Mouse (Mus musculus): Measurements from ENCODE around the gene Thrsp.

Thrsp gene

DNA sequence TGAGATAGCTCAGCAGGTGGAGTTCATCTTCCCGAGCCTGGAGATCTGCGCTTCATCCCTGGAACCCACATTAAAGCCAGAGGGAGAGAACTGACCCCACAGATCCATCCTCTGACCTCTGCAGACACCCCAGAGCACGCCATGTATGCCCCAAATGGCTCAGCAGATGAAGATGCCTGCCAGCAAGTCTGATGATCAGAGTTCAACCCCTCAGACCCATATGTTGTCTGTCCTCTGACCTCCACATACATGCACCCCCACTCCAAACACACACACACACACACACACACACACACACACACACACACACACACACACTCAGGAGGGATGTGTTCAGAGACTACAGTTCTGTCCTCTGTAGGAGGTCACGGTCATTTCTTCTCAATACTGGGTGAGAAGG, 1.1 kb downstream of the Thrsp start:
- DNase-seq (ENCODE audit: low spot score in 2 of 2): no peak

DNA sequence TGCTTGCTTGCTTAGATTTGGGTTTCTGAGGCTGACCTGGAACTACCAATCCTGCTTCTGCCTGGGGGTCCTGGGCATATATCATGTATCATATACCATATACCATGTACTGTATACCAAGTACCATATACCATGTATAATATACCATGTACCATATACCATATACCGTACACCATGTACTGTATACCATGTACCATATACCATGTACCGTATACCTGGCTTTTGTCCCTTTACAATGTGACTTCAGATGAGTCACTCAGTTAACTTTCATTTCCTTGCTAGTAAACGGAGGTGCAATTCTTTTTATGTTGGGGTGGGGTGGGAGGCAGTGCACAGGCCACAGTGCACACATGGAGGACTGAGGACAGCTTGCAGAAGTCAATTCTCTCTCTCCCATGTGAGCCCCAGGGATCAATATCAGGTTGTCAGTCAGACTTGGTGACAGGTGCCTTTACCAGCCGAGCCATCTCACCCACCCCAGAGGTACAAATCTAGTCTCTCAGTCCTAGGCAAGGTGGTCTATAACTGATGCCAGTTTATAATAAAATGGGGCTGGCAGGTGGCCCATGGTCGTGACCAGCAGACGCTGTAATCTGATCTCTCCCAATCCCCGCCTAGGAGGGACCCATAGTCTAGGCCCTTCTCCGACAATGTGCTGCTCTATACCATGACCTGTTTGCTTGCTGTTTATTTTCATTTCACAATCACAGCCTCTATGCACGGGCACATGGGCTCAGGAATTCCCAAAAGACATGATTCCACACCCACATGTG, 2.4 kb downstream of the Thrsp start:
- no peak for DNase-seq (ENCODE audit: low spot score in 2 of 2)

DNA sequence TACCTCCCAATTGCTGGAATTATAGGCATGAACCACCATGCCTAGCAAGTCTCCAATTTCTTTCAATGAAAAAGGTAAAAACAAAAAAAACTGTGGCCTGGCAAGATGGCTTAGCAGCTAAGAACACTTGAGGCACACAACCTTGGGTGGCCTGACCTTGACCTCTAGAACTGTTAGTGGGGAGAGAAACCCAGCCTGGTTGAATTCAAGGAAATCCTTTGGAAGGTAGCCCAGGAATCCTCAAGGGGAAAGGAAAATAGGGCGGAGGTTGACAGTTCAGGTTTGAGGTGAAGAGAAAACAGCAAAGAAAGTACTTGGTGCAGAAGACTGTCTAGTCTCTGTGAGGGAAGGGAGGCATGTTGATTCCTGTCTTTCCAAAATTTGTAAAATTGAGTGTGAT, 3.1 kb downstream of the Thrsp start:
- no peak for DNase-seq (ENCODE audit: low spot score in 2 of 2)

DNA sequence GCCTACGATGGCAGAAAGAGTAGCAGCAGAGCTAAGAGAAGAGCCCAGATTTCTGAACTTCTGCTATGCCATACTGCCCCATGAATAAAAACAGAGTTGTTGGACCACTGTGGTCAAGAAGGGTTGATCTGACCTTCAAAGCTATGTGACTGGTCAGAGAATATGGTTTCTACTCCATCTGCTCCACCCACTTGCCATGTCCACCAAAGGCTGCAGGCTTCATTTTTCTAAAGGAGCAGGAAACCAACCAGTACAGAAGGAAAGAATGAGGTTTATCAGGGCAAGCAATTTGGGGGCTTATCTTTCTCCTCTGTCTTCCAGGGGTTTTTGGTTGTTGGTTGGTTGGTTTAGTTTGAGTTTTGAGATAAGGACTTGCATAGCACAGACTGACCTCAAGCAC, 3.5 kb downstream of the Thrsp start:
- DNase-seq (ENCODE audit: low spot score in 2 of 2): no peak

DNA sequence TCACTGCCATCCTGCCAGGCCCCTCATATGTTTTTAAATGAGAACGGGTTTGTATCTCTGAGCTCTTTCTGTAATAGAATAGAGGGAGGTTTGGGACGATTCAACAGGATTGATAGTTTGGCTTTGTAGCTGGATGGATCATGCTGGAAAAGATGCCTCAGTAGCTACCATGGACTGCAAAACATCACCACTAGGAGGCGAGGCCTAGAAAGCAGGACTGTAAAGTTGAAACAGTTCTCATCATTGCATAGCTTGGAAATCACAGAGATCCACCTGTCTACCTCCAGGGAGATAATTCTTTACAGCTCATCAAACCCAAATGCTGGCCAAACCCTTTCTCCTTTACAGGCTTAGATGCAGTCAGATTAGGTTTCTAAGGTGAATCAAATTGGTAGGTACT, 6.0 kb downstream of the Thrsp start:
- no peak for DNase-seq (ENCODE audit: low spot score in 2 of 2)

DNA sequence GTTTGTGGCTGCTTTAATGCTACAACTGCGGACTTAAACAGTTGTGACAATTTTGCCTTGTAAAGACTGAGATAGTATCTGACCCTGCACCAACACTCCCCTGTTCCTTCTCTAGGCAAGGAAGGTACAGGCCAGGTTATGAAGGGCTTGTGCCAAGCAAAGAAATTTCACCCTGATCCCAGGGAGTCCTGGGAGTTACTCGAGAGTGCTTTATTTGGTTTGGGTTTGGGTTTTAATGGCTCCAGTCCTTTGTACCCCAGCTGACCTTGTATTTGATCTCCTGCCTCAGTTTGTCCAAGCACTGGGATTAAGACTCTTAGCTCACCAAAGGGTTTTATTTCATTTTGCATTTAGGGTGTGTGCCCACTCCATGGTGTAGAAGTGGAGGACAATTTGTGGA, 6.4 kb downstream of the Thrsp start:
- no peak for DNase-seq (ENCODE audit: low spot score in 2 of 2)

- no peak for DNase-seq (ENCODE audit: low spot score in 2 of 2)
Measured at GRCm38 (mm10) chr7:97407145-97407544, 10.4 kb downstream of the Thrsp start.

DNA sequence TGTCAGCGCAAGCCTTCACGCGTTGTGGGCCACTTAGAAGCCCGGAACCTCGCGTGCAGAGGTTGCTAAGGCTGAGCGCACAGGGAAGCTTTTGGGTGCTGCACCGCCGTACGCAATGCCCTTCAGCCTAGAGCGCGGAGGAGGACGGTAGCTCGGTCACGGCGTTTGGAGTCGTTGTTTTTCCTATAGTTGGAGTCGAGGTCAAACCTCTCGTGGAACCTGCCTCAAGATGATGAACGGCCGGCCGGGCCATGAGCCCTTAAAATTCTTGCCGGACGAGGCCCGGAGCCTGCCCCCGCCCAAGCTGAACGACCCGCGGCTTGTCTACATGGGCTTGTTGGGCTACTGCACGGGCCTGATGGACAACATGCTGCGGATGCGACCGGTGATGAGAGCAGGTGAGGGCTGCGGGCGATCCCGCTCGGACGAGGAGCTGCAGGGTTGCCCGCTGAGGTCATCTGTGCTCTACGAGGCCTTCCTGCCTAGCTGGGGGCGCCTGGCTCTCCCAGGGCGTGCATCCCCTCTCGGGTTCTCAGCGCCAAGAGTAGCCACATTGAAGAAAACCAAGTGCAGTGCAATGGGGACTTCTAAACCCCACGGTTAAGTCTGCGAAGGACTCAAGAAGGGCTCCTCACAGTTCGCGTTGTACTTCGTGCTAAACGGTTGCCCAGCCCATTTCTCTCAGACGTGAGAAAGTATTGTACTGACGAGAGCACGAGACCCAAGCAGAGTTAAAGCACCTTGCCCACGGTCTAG, 17.4 kb downstream of the Thrsp start, which contains the start of gene Ndufc2:
Ndufc2 (plus strand) TSS at position 44 of the 756 bp plus-strand sequence.
- peak; percentile 43 to 73 for DNase-seq (ENCODE audit: low spot score in 2 of 2)

DNA sequence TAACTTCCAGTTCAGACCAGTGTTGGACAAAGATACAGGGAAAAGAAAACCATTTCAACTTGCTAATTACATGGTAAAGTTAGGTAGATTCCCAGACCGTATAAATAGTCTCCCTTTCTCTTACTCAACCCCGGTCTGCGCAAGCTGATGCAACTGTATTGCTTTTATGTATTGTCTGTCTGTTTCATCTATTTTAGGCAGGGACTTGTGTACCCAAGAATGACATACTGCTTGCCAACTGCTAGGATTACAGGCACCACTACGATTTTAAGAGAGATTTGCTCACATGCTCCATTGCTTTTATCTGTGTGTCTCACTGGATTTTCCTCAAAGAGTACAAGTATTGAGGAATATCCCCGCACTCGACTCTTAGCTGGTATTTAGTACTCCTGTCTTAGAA, 18.6 kb downstream of the Thrsp start:
- DNase-seq (ENCODE audit: low spot score in 2 of 2): no peak

DNA sequence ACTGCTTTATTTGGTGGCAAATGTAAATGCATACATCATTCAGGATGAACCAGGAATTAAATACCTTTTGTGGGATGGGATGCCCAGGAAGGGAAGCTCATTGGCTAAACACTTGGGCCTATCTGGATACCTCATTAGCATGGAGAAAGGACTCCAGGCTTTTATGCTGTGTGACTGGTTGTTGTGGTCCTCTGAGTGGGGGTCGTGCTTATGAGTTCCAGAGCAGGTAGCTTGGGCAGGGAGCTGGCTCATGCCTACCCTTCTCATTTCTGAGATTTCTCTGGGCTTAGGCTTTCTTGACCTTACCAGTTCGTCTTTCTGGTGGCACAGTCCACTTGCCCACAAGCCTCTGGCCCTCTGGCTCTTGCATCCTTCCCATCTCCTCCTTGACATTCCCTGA, 23.2 kb downstream of the Thrsp start:
- DNase-seq (ENCODE audit: low spot score in 2 of 2): no peak

DNA sequence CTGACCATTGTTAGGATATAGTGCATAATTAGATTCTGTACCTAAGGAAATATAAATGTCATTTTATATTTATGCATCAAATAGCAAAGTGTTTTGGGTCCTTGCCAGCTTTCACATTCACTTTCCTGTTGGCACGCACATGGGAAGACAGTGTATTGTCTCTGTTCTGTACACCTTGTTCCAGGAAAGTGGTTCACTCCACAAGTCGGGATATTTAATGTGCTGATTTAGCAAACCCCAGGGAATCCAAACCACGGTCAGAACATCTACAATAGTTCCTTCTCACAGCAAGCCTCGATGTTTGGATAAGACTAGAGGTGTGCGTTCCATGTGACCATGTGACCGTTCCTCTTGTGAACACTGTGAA, 25.5 kb downstream of the Thrsp start:
- no peak for DNase-seq (ENCODE audit: low spot score in 2 of 2)

- no peak for DNase-seq (ENCODE audit: low spot score in 2 of 2)
Measured at GRCm38 (mm10) chr7:97391293-97392078, 26.0 kb downstream of the Thrsp start.

GRCm38 (mm10) chr7:97388541-97388940, 29.0 kb downstream of the Thrsp start:
- no peak for DNase-seq (ENCODE audit: low spot score in 2 of 2)

- no peak for DNase-seq (ENCODE audit: low spot score in 2 of 2)
Measured at GRCm38 (mm10) chr7:97387561-97388147, 29.9 kb downstream of the Thrsp start.

DNA sequence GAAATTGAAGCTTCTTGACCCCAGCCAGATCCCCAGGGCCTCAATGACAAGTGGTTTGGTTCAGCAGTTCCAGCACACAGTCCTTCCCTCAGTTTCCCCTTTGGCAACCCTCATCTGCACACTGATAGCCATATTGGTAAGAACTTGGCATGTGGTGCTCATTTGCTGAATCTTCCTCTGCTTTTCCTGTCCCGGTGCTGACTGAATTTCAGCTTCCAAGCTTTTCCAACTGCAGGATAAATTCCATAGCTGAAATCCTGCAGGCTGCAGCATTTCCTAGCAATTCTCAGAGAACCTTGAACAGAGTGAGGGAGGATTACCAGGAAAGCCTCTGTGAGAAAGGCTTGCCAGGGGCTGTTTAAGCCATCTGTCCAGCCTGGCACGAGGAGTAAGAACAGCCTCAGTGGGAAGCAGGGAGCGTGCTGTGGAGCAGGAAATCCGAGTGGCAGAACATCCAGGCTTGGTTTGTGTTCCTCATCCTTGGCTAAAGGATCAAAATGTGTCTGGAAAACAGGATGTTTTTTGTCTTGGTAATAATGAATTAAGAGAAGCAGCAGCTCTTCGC, 30.6 kb downstream of the Thrsp start:
- DNase-seq (ENCODE audit: low spot score in 2 of 2): no peak

- DNase-seq (ENCODE audit: low spot score in 2 of 2): no peak
Measured at GRCm38 (mm10) chr7:97386106-97386805, 31.3 kb downstream of the Thrsp start.

GRCm38 (mm10) chr7:97383496-97384132, 33.9 kb downstream of the Thrsp start:
- DNase-seq (ENCODE audit: low spot score in 2 of 2): peak in 1 of 2 experiments; percentile 2

- DNase-seq (ENCODE audit: low spot score in 2 of 2): no peak
Measured at GRCm38 (mm10) chr7:97382661-97383060, 34.9 kb downstream of the Thrsp start.

- peak in 1 of 2 experiments; percentile 2 for DNase-seq (ENCODE audit: low spot score in 2 of 2)
Measured at GRCm38 (mm10) chr7:97380500-97381123, 36.9 kb downstream of the Thrsp start.

DNA sequence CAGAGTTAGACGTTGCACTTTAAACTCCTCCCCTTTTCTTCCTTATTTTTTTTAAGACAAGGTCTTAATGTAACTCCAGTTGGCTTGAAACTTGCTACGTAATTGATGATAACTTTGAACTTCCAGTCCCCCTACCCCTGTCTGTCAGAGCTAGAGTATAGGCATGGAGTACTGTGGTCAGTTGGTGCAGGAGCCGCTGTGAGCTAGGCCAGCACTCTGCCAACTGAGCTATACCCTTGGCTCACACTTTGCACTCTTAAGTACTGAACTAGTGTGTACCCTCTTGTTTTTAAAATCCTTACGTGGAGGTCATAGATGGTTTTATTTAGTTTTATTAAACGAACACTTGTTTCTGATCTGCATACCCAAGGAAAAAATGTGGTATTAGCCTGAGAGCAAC, 38.2 kb downstream of the Thrsp start:
- DNase-seq (ENCODE audit: low spot score in 2 of 2): peak in 1 of 2 experiments; percentile 2

All from spleen, postnatal 14 days (tissue).